Mouse (Mus musculus) kidney, postnatal 0 days (tissue): ENCODE data around the gene Ccdc115. TPM values are rescaled to one million over a fixed set of nuclear protein-coding genes. Genes with fewer than 3 reads are reported as not detected.

Experiments used
- ATAC-seq: fragments of 200-750 bp; cut with Nextera tagmentation; replicated peaks from 2 replicates; pipeline ENCODE4 v1.8.0; 2017; ENCODE audit warnings: low read depth, moderate number of reproducible peaks, moderate TSS enrichment, moderate library complexity; ENCODE audit not compliant: low FRiP score
- DNase-seq: peaks from one replicate; pipeline ENCODE4 v3.0.0-alpha.2; 2016; ENCODE audit warnings: low spot score
- H3K27ac ChIP-seq: fragments of 300-500 bp; sonication (generic); 2 replicates; pipeline ENCODE4 v1.5.1; 2014; ENCODE audit warnings: mild to moderate bottlenecking
- H3K27me3 ChIP-seq: fragments of 300-500 bp; sonication (generic); 2 replicates; pipeline ENCODE4 v1.6.1; 2014; ENCODE audit warnings: low read length, mixed read lengths; ENCODE audit not compliant: insufficient read depth
- H3K36me3 ChIP-seq: fragments of 300-500 bp; sonication (generic); 2 replicates; pipeline ENCODE4 v1.6.1; 2014; ENCODE audit warnings: low read length, mixed read lengths; ENCODE audit not compliant: insufficient read depth
- H3K4me1 ChIP-seq: fragments of 300-500 bp; sonication (generic); replicated peaks from 2 replicates; pipeline ENCODE4 v1.6.1; 2014; ENCODE audit warnings: antibody characterized with exemption, low read length, mixed read lengths; ENCODE audit not compliant: insufficient read depth
- H3K4me2 ChIP-seq: fragments of 300-500 bp; sonication (generic); 2 replicates; pipeline ENCODE4 v1.6.1; 2014; ENCODE audit warnings: mild to moderate bottlenecking, low read length, moderate library complexity, mixed read lengths
- H3K4me3 ChIP-seq: fragments of 300-500 bp; sonication (generic); replicated peaks from 2 replicates; pipeline ENCODE4 v1.5.1; 2014; ENCODE audit warnings: low read depth, low read length
- H3K9ac ChIP-seq: fragments of 300-500 bp; sonication (generic); 2 replicates; pipeline ENCODE4 v1.6.1; 2014; ENCODE audit warnings: low read depth, low read length
- H3K9me3 ChIP-seq: fragments of 300-500 bp; sonication (generic); replicated peaks from 2 replicates; pipeline ENCODE4 v1.6.1; 2016; ENCODE audit warnings: low read length, inconsistent platforms, mixed read lengths
- CTCF ChIP-seq: IDR thresholded peaks from 2 replicates; pipeline ENCODE4 v1.5.1; 2016; ENCODE audit warnings: antibody characterized with exemption, low read depth, mild to moderate bottlenecking, moderate library complexity
- WGBS: fragments of 180-500 bp; shearing (Covaris S2); extraction: QIAGEN DNeasy Blood & Tissue Kit; methylation state at CpG from one replicate; pipeline ENCODE4 v1.1.7; 2014; 5-methylcytosine and 5-hydroxymethylcytosine counted together
- polyA plus RNA-seq: library from polyadenylated mRNA; unstranded; fragments of >200 nt; fragmentation: Nextera tagmentation; extraction: Ambion mirVana; gene quantifications from 2 replicates; pipeline ENCODE4 v1.2.1, GENCODE M21; 2015

Ccdc115 gene
- polyA plus RNA-seq, 1 experiment from 2014 or later, result 42.7 TPM

GRCm38 (mm10) chr1:34464310-34464817, 24.9 kb upstream of the Ccdc115 start:
- Histone ChIP-seq H3K9me3 (no peaks in the 10 kb centered on the region), H3K4me1 (no peaks in the 10 kb centered on the region), H3K9ac (no peak overlapping the region), H3K4me3 (no peak overlapping the region), H3K36me3 (no peaks in the 10 kb centered on the region), H3K27ac (no peak overlapping the region), H3K4me2 (no peak overlapping the region), H3K27me3 (no peaks in the 10 kb centered on the region)
- ATAC-seq (no peak), DNase-seq (no peak)
- no peak for TF ChIP-seq CTCF
- 90% methylated on average over 8 of the region's 8 CpGs for WGBS

GRCm38 (mm10) chr1:34462766-34463165, 23.3 kb upstream of the Ccdc115 start:
- Histone ChIP-seq H3K27ac (no peak overlapping the region), H3K4me3 (no peak overlapping the region), H3K9me3 (no peaks in the 10 kb centered on the region), H3K36me3 (no peaks in the 10 kb centered on the region), H3K4me1 (no peaks in the 10 kb centered on the region), H3K4me2 (no peak overlapping the region), H3K27me3 (no peaks in the 10 kb centered on the region), H3K9ac (no peak overlapping the region)
- ATAC-seq (peak; percentile 27; the same call in 1 of the 2 replicates), DNase-seq (peak; percentile 68)
- 22% methylated on average over 7 of the region's 7 CpGs for WGBS
- TF ChIP-seq CTCF, result peak; percentile 73

GRCm38 (mm10) chr1:34460061-34460441, 20.6 kb upstream of the Ccdc115 start:
- peak overlapping the region; percentile 69 for H3K27ac ChIP-seq
- no peaks in the 10 kb centered on the region for H3K27me3 ChIP-seq
- no peaks in the 10 kb centered on the region for H3K4me1 ChIP-seq
- DNase-seq (no peak), ATAC-seq (peak; percentile 44)
- H3K9me3 ChIP-seq, result no peaks in the 10 kb centered on the region
- TF ChIP-seq CTCF, result no peak
- 3% methylated on average over 15 of the region's 15 CpGs for WGBS
- peak overlapping the region; percentile 56 for H3K9ac ChIP-seq
- peak overlapping the region; percentile 84 for H3K4me2 ChIP-seq
- H3K36me3 ChIP-seq, result no peaks in the 10 kb centered on the region
- H3K4me3 ChIP-seq, result peak overlapping the region; percentile 54

GRCm38 (mm10) chr1:34459284-34460060, 20.0 kb upstream of the Ccdc115 start, which contains the start of gene Ptpn18:
Gene Ptpn18, plus strand, starts transcription at chr1:34459762.
- ATAC-seq, result peak; percentile 91

GRCm38 (mm10) chr1:34458431-34458830, 19.0 kb upstream of the Ccdc115 start:
- TF ChIP-seq CTCF, result no peak
- ATAC-seq (no peak), DNase-seq (no peak)
- 0 out of 2 replicates have a peak overlapping the region, but pooled peaks have one; percentile 84 for H3K4me2 ChIP-seq
- no peak overlapping the region for H3K9ac ChIP-seq
- H3K36me3 ChIP-seq, result no peaks in the 10 kb centered on the region
- H3K4me3 ChIP-seq, result no peak overlapping the region
- H3K4me1 ChIP-seq, result no peaks in the 10 kb centered on the region
- no peaks in the 10 kb centered on the region for H3K27me3 ChIP-seq
- WGBS, result 34% methylated on average over 8 of the region's 8 CpGs
- no peaks in the 10 kb centered on the region for H3K9me3 ChIP-seq
- no peak overlapping the region for H3K27ac ChIP-seq

More at GRCm38 (mm10) chr1:34459284-34460060, 20.0 kb upstream of the Ccdc115 start, which contains the start of gene Ptpn18:
- TF ChIP-seq CTCF, result peak; percentile 36; the same call in 1 of the 2 replicates
- Histone ChIP-seq H3K27ac (peak within 1 kb of the TSS; percentile 69), H3K4me3 (peak within 1 kb of the TSS; percentile 54), H3K9me3 (no peaks in the 10 kb centered on the region), H3K36me3 (no peaks in the 10 kb centered on the region), H3K27me3 (no peaks in the 10 kb centered on the region), H3K4me2 (peak within 1 kb of the TSS; percentile 84), H3K4me1 (no peaks in the 10 kb centered on the region), H3K9ac (peak within 1 kb of the TSS; percentile 56)
- peak; percentile 89 for DNase-seq
- under 1% methylated on average over 48 of the region's 48 CpGs for WGBS

GRCm38 (mm10) chr1:34443124-34443523, 3.7 kb upstream of the Ccdc115 start:
- Histone ChIP-seq H3K27me3 (no peaks in the 10 kb centered on the region), H3K36me3 (peaks cover 35% of the 10 kb centered on the region), H3K4me2 (no peak overlapping the region), H3K27ac (no peak overlapping the region), H3K9me3 (no peaks in the 10 kb centered on the region), H3K9ac (no peak overlapping the region), H3K4me1 (peaks cover 8% of the 10 kb centered on the region; the same call in 1 of the 2 replicates), H3K4me3 (no peak overlapping the region)
- ATAC-seq, result no peak
- WGBS, result 92% methylated on average over 6 of the region's 6 CpGs
- no peak for DNase-seq
- no peak for TF ChIP-seq CTCF
